ENCODE assay signal across 9 mouse cellular contexts in genomic region chr10:45800070-45800851, GRCm38 (mm10).
DNase-seq lines count a peak whose midpoint lies in the region; ATAC-seq and TF ChIP-seq lines count a peak whose summit lies in the region.
"Had no signal": no experiment of that assay in that cellular context is flagged by ENCODE, and none has a peak within 500 bp of the region (broad histone marks: within the 10 kb centered on the region; RNA-seq: fewer than 3 reads in every experiment).

No protein-coding gene starts in this region.

- ATAC-seq in embryonic facial prominence, embryonic 11.5 days (replicated peaks; ENCODE audit: insufficient number of reproducible peaks, low FRiP score, low TSS enrichment, low read depth), result peak; percentile 63
- ATAC-seq in liver, embryonic 14.5 days (ENCODE audit: insufficient read depth), result no peak

- no peak for TF ChIP-seq EP300 in liver, embryonic 14.5 days (IDR thresholded peaks at IDR 0.05; ENCODE audit: low read depth)

- H3K27ac ChIP-seq in spleen, adult 2 months (ENCODE audit: insufficient read depth, low read length), result no peak overlapping the region
- no peak overlapping the region for H3K27ac ChIP-seq in embryonic facial prominence, embryonic 11.5 days (replicated peaks; ENCODE audit: low read depth, low read length)
- H3K27ac ChIP-seq in liver, embryonic 14.5 days, result no peak overlapping the region
- H3K27ac ChIP-seq: heart, embryonic 13.5 days had no signal

- no peak overlapping the region for H3K9ac ChIP-seq in embryonic facial prominence, embryonic 11.5 days (replicated peaks; ENCODE audit: low read length)
- H3K9ac ChIP-seq in liver, embryonic 14.5 days (replicated peaks), result no peak overlapping the region
- H3K9ac ChIP-seq: heart, embryonic 13.5 days had no signal

- 15% methylated on average over 12 of the region's 12 CpGs for WGBS in spleen, adult 2 months
- WGBS in embryonic facial prominence, embryonic 11.5 days, result 49% methylated on average over 12 of the region's 12 CpGs
- 37% methylated on average over 12 of the region's 12 CpGs for WGBS in liver, embryonic 14.5 days (ENCODE audit: insufficient replicate concordance)

- H3K27me3 ChIP-seq in spleen, adult 2 months (ENCODE audit: control insufficient read depth, insufficient read depth, low read length), result no peaks in the 10 kb centered on the region
- H3K27me3 ChIP-seq in embryonic facial prominence, embryonic 11.5 days (ENCODE audit: control insufficient read depth, insufficient read depth, low read length), result no peaks in the 10 kb centered on the region
- H3K27me3 ChIP-seq in liver, embryonic 14.5 days (ENCODE audit: control insufficient read depth, insufficient read depth, low read length), result no peaks in the 10 kb centered on the region
- H3K27me3 ChIP-seq: heart, embryonic 13.5 days had no signal

- H3K4me3 ChIP-seq in spleen, adult 2 months (ENCODE audit: extremely low read depth, insufficient read depth, insufficient read length), result no peak overlapping the region
- H3K4me3 ChIP-seq in embryonic facial prominence, embryonic 11.5 days (ENCODE audit: low read depth, low read length), result no peak overlapping the region
- no peak overlapping the region for H3K4me3 ChIP-seq in liver, embryonic 14.5 days (ENCODE audit: insufficient read depth in 1 of 2, low read depth in 2 of 2, low read length in 2 of 2)
- H3K4me3 ChIP-seq: heart, embryonic 13.5 days had no signal

- DNase-seq in adrenal gland, adult 2 months, result peak; percentile 30
- no peak for DNase-seq in adrenal gland, adult 8-10 months
- peak in 1 of 2 experiments; percentile 18 for DNase-seq in spleen, adult 2 months (ENCODE audit: low read depth in 1 of 2, low spot score in 2 of 2)
- no peak for DNase-seq in spleen, postnatal 4 days (ENCODE audit: low spot score in 2 of 2)
- peak; percentile 83 for DNase-seq in embryonic facial prominence, embryonic 11.5 days (ENCODE audit: low spot score)
- DNase-seq in kidney, adult 11 months, result peak; percentile 12
- DNase-seq in liver, embryonic 14.5 days (ENCODE audit: low read depth in 3 of 3, low spot score in 3 of 3), result peak in 1 of 3 experiments; percentile 4
- peak; percentile 29 to 57 for DNase-seq in right cerebral cortex, adult 2 months (ENCODE audit: low spot score in 2 of 2)

- TF ChIP-seq POLR2A in spleen, adult 2 months (IDR thresholded peaks at IDR 0.05; ENCODE audit: low read depth, low read length), result no peak

- H3K4me2 ChIP-seq in embryonic facial prominence, embryonic 11.5 days (ENCODE audit: low read depth, low read length), result no peak overlapping the region
- no peak overlapping the region for H3K4me2 ChIP-seq in liver, embryonic 14.5 days (ENCODE audit: low read depth)
- H3K4me2 ChIP-seq: heart, embryonic 13.5 days had no signal

- no peaks in the 10 kb centered on the region for H3K9me3 ChIP-seq in embryonic facial prominence, embryonic 11.5 days (replicated peaks; ENCODE audit: control insufficient read depth, low read length)
- H3K9me3 ChIP-seq in liver, embryonic 14.5 days (ENCODE audit: control insufficient read depth, low read length), result no peaks in the 10 kb centered on the region
- H3K9me3 ChIP-seq: heart, embryonic 13.5 days had no signal

- no peaks in the 10 kb centered on the region for H3K36me3 ChIP-seq in spleen, adult 2 months (ENCODE audit: control insufficient read depth, insufficient read depth, low read length)
- H3K36me3 ChIP-seq in embryonic facial prominence, embryonic 11.5 days (replicated peaks; ENCODE audit: control insufficient read depth, insufficient read depth, low read depth, low read length), result no peaks in the 10 kb centered on the region
- H3K36me3 ChIP-seq in liver, embryonic 14.5 days (replicated peaks; ENCODE audit: control insufficient read depth, insufficient read depth, low read depth), result no peaks in the 10 kb centered on the region
- H3K36me3 ChIP-seq: heart, embryonic 13.5 days had no signal

- peak; percentile 39; the same call in 1 of the 2 replicates for TF ChIP-seq CTCF in spleen, adult 2 months (IDR thresholded peaks at IDR 0.05; ENCODE audit: extremely low read depth, insufficient read depth, insufficient read length, insufficient replicate concordance)
- peak; percentile 69 for TF ChIP-seq CTCF in liver, embryonic 14.5 days (IDR thresholded peaks at IDR 0.05; ENCODE audit: low read depth)

- H3K4me1 ChIP-seq in spleen, adult 2 months (ENCODE audit: control insufficient read depth, insufficient read depth, insufficient read length), result no peaks in the 10 kb centered on the region; the same call in 1 of the 2 replicates
- no peaks in the 10 kb centered on the region for H3K4me1 ChIP-seq in embryonic facial prominence, embryonic 11.5 days (ENCODE audit: control insufficient read depth, insufficient read depth, low read length)
- H3K4me1 ChIP-seq in liver, embryonic 14.5 days (replicated peaks; ENCODE audit: control insufficient read depth in 2 of 2, insufficient read depth in 2 of 2, low read length in 1 of 2), result peaks cover 0 to 2% of the 10 kb centered on the region in 2 experiments; a peak in 1 of 4 replicates
- H3K4me1 ChIP-seq: heart, embryonic 13.5 days had no signal

Comparison
In these comparisons a context has a peak if more than half of its experiments do, and no peak if none do; other contexts are left out.
1. DNase-seq: peak in adrenal gland, adult 2 months (single experiment), embryonic facial prominence, embryonic 11.5 days (single experiment), kidney, adult 11 months (single experiment) and right cerebral cortex, adult 2 months (2 of 2); none in adrenal gland, adult 8-10 months (single experiment) and spleen, postnatal 4 days (0 of 2).